Mouse (Mus musculus) E14TG2a.4 (cell line): ENCODE results near the gene Cntfr.

Experiments used
- CTCF ChIP-seq: conservative IDR thresholded peaks from 2 replicates; pipeline ENCODE4 v1.5.1; 2014; ENCODE audit warnings: low read length
- NANOG ChIP-seq: IDR thresholded peaks from 2 replicates; pipeline ENCODE4 v1.6.1; 2014; ENCODE audit warnings: borderline replicate concordance, low read length, mixed read lengths
- POU5F1 ChIP-seq: IDR thresholded peaks from 2 replicates; pipeline ENCODE4 v1.6.1; 2014; ENCODE audit warnings: low read length, borderline replicate concordance

GRCm38 (mm10) chr4:41738256-41738603, 41.3 kb upstream of the Cntfr start:
- TF ChIP-seq CTCF (no peak), POU5F1 (no peak), NANOG (no peak)
